Mouse (Mus musculus) Patski (cell line): ENCODE measurements around the gene Svep1. TPM values are rescaled to one million over a fixed set of nuclear protein-coding genes. Genes with fewer than 3 reads are reported as not detected.

Source experiments
- ATAC-seq: fragments of 100-300 bp; one replicate; pipeline ENCODE4 v1.8.0; 2021
- CTCF ChIA-PET: fragments of 350-600 bp; sonication (Branson Sonifier 250); formaldehyde crosslinking; loops from one replicate; lab custom pipeline; 2022; ENCODE audit warnings: inconsistent platforms; lab: Charles Lee
- POLR2A ChIA-PET: fragments of 350-600 bp; sonication (Branson Sonifier 250); formaldehyde crosslinking; loops from one replicate; lab custom pipeline; 2022; ENCODE audit warnings: antibody characterized with exemption, inconsistent platforms; lab: Charles Lee
- DNase-seq: peaks from one replicate; pipeline ENCODE4 v3.0.0-alpha.2; 2011; ENCODE audit warnings: low read depth, low spot score
- H3K27me3 ChIP-seq: fragments of 371-371 bp; one replicate; pipeline ENCODE4 v1.5.1; 2021
- CTCF ChIP-seq: fragments of 100-300 bp; IDR thresholded peaks from one replicate; pipeline ENCODE4 v1.5.1; 2021
- in situ Hi-C: fragments of 300-500 bp; cut with MboI; formaldehyde crosslinking; loops from 3 replicates; pipeline ENCODE4 v1.11.1; 2018; ENCODE audit warnings: low pct_unique_long_range_greater_than_20kb, mixed read lengths
- polyA plus RNA-seq: library from polyadenylated mRNA; unstranded; gene quantifications from one replicate; pipeline ENCODE4 v1.2.3, GENCODE M21; 2021

Gene Svep1
- polyA plus RNA-seq, 1 experiment from 2014 or later: 1.6 TPM

DNA sequence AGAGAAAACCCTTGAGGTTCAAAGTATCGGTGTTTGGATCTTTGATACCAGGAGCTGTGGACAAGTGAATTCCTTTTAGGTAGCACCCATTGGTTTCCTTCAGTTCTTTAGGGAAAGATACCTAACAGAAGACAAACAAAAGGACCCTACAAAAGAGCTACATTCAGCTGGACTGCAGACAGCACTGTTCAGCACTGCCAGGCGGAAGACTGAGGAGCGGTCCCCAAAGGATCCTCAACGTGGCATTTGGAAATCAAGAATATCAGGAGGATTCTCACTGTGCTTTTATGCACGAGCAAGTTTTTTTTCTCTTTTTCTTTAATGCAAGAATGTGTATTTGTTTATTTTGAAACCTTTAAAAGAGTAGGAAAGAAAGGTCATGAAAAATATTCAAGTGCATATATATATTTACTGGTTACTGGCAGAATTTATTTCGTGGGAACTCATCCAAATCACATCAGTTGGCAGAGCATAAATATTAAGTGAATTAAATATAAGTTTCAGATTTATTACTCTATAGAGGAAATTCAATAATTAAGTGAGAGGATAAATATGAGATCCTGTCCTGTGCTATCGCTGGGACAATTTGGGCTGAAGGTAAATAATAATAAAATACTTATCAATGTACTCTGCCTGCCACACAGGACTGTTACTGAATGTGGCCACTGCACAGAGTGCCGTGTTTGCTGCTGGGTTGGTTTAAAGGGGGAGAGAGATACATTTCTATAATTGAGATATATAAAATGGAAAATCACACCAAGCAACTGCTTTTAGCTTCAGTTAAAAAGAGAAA lies 66.7 kb downstream of the Svep1 start:
- CTCF ChIA-PET: no interaction called here
- POLR2A ChIA-PET: no interaction called here
- no peaks in the 10 kb centered on the region for H3K27me3 ChIP-seq
- in situ Hi-C loops: no loop called here
- no peak for ATAC-seq
- no peak for TF ChIP-seq CTCF
- DNase-seq: no peak

GRCm38 (mm10) chr4:58139241-58139640 lies 67.4 kb downstream of the Svep1 start:
- no peak for ATAC-seq
- in situ Hi-C loops: no loop called here
- no peak for TF ChIP-seq CTCF
- ChIA-PET CTCF (interaction anchor here (0.9 kb wide), 1 partner anchor 10 kb away, joined by 3 read pairs; no protein-coding TSS in a partner anchor), POLR2A (no interaction called here)
- DNase-seq: no peak
- H3K27me3 ChIP-seq: no peaks in the 10 kb centered on the region

DNA sequence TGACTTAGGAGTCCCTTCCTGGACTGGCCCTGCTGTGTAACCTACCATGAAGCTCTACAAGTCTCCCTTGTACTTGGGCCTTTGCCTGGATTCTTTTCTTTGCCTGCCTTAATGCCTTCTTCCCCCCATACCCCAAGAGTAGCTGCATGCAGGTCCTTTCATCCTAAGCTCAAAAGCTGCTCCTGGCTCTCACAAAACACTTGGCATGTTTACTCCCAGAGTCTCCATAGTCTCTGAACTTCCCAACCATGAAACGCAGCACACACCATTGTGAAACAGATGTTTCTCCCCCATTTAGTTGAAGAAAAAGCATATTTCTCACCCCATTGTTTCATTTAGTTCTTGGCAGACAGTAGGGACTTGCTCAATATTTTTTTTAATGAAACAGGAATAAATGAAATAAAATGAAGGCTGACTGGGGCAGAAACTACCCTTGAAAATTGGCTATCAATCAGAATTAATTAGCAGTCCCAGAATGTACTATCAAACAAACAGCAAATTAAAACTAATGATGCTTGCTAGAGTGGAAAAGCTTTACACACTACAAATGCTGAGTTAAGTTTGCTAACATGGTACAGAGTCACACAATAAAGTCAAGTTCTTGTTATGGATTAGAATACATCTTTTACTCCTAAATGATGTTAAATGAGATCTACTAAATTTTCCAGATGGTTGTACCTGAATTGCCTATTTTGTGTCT lies 72.9 kb downstream of the Svep1 start:
- TF ChIP-seq CTCF: no peak
- ATAC-seq (no peak), DNase-seq (no peak)
- ChIA-PET CTCF (interaction anchor here (1.0 to 1.5 kb wide), 2 partner anchors 14 to 18 kb away, joined by 3 to 4 read pairs; no protein-coding TSS in a partner anchor), POLR2A (interaction anchor here (0.6 kb wide), 1 partner anchor 77 kb away, joined by 3 read pairs; no protein-coding TSS in a partner anchor)
- no peaks in the 10 kb centered on the region for H3K27me3 ChIP-seq
- in situ Hi-C loops: no loop called here

- no peak for ATAC-seq
- H3K27me3 ChIP-seq: no peaks in the 10 kb centered on the region
- no peak for DNase-seq
- TF ChIP-seq CTCF: no peak
- in situ Hi-C loops: no loop called here
- CTCF ChIA-PET: interaction anchor here (1.0 kb wide), 1 partner anchor 10 kb away, joined by 3 read pairs; no protein-coding TSS in a partner anchor
- POLR2A ChIA-PET: interaction anchor here (0.6 kb wide), 1 partner anchor 31 kb away, joined by 3 read pairs; no protein-coding TSS in a partner anchor
Observed at GRCm38 (mm10) chr4:58129844-58130243, 76.8 kb downstream of the Svep1 start.

DNA sequence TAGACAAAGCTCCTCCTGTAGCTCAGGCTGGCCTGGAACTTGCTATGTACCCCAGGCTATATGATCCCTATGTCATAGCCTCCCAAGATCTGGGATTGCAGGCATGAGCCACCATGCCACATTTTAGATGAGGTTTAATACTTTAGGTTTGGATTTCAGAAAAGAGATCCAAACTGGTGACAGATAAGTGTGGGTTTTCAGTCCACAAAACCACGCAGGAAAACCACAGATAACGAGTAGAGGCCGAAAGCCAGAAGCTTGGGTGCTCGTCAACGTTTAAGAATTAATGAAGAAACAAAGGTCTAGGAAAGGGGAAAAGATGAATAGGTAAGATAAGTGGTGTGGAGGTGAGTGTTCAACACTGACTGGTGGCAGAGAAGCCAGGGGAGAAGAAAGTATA lies 79.6 kb downstream of the Svep1 start:
- TF ChIP-seq CTCF: no peak
- ATAC-seq (no peak), DNase-seq (no peak)
- ChIA-PET POLR2A (no interaction called here), CTCF (no interaction called here)
- no peaks in the 10 kb centered on the region for H3K27me3 ChIP-seq
- in situ Hi-C loops: no loop called here

GRCm38 (mm10) chr4:58115452-58115851 lies 91.2 kb downstream of the Svep1 start:
- ChIA-PET POLR2A (no interaction called here), CTCF (interaction anchor here (1.5 kb wide), 1 partner anchor 18 kb away, joined by 3 read pairs; no protein-coding TSS in a partner anchor)
- in situ Hi-C loops: no loop called here
- no peak for DNase-seq
- no peaks in the 10 kb centered on the region for H3K27me3 ChIP-seq
- TF ChIP-seq CTCF: no peak
- ATAC-seq: no peak

DNA sequence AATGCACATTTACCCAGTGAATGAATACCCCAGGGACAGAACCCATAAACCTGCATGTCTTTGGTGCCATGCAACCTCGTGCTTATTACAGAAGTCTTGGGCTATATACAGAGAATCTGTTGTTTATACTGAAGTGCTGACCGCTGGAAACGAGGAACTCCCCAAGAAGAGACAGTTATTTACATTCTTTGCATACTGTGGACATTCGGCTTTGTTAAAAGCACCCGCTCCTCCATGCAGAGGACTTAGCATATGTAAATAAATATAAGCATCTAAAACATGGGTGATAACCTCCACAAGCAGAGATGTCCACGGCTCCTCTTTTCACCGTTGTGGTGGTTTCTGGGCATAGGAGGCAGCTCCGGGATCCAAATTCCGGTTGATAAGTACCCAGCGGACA lies 95.7 kb downstream of the Svep1 start:
- TF ChIP-seq CTCF: no peak
- CTCF ChIA-PET: interaction anchor here (2.0 kb wide), 1 partner anchor 142 kb away, joined by 5 read pairs; no protein-coding TSS in a partner anchor
- DNase-seq: no peak
- POLR2A ChIA-PET: no interaction called here
- no peak for ATAC-seq
- no peaks in the 10 kb centered on the region for H3K27me3 ChIP-seq
- in situ Hi-C loops: no loop called here

DNA sequence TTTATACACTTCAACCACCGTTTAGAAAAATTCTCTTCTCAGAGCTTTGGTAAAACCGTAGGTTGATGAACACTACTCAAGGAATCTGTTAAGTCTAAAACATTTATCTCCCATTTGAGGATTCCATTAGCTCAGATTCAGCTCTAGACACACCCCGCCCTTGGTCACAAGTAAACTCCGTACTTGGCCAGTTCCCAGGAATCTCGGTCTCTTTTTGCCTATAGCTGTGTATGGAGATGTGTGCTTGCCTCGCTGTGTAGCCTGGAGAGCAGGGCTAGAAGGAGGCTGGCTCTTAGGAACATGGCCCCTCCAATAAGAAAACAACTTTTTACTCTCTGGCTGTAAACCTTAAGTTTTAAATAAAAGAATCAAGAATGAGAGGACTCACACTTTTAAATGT lies 96.9 kb downstream of the Svep1 start:
- ChIA-PET POLR2A (no interaction called here), CTCF (interaction anchor here (2.0 kb wide), 1 partner anchor 143 kb away, joined by 5 read pairs; no protein-coding TSS in a partner anchor)
- DNase-seq: no peak
- in situ Hi-C loops: no loop called here
- no peak for ATAC-seq
- no peak for TF ChIP-seq CTCF
- H3K27me3 ChIP-seq: no peaks in the 10 kb centered on the region

DNA sequence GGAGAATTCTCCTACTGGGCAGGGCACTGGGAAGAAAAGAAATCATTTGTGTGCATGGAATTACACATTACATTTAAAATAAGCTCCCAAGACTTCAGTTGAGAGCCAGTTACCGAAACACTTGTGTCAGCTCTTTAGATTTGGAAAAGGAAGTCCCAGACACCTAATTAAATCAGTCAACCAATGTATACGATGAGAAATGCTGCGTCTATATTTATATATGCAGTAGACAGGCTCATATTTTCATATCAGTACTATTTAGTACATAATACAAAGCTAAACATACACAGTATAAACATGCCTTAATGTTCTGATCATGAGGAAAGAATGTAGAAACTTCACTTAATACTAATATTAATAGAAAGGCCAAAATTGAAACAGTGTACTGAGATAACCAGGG lies 98.3 kb downstream of the Svep1 start:
- in situ Hi-C loops: no loop called here
- ChIA-PET CTCF (no interaction called here), POLR2A (no interaction called here)
- no peaks in the 10 kb centered on the region for H3K27me3 ChIP-seq
- DNase-seq (no peak), ATAC-seq (no peak)
- no peak for TF ChIP-seq CTCF

GRCm38 (mm10) chr4:58097732-58098131 lies 108.9 kb downstream of the Svep1 start:
- in situ Hi-C loops: no loop called here
- POLR2A ChIA-PET: interaction anchor here (0.6 kb wide), 1 partner anchor 37 kb away, joined by 3 read pairs; no protein-coding TSS in a partner anchor
- CTCF ChIA-PET: interaction anchor here (1.3 kb wide), 1 partner anchor 15 kb away, joined by 3 read pairs; no protein-coding TSS in a partner anchor
- DNase-seq (no peak), ATAC-seq (no peak)
- no peak for TF ChIP-seq CTCF
- H3K27me3 ChIP-seq: no peaks in the 10 kb centered on the region

DNA sequence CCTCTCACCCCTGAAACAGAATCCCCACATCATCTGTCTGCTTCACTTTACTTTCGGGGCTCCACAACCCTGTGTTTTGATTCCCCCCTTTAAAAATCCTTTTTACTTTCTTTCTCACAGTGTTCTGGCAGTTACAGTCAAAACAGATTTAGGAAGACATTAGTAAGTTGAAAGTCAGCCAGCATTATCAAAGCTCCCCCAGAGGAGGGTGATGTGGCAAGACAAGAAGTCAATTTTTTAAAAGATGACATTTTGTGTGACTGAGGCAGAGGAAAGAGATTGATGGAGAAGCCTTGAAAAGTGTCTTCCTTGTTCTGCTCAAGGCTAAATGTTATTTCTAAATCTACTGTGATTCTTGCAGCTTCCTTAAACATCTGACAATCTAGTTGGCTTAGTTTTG lies 119.9 kb downstream of the Svep1 start:
- DNase-seq (no peak), ATAC-seq (no peak)
- H3K27me3 ChIP-seq: no peaks in the 10 kb centered on the region
- ChIA-PET POLR2A (no interaction called here), CTCF (no interaction called here)
- in situ Hi-C loops: loop anchor here (10.0 kb wide), 2 partner anchors 118 to 658 kb away; partner anchors contain the start of gene Svep1
- TF ChIP-seq CTCF: no peak
